Mouse (Mus musculus) lung, postnatal 0 days (tissue): Measurements from ENCODE around the gene Emc7. TPM values are rescaled to one million over a fixed set of nuclear protein-coding genes. Genes with fewer than 3 reads are reported as not detected.

Experiments used
- ATAC-seq: fragments of 200-750 bp; cut with Nextera tagmentation; 2 replicates; pipeline ENCODE4 v1.8.0; 2017; ENCODE audit warnings: moderate library complexity
- DNase-seq: peaks from one replicate; pipeline ENCODE4 v3.0.0-alpha.2; 2016; ENCODE audit warnings: low spot score
- H3K27ac ChIP-seq: fragments of 300-500 bp; sonication (generic); 2 replicates; pipeline ENCODE4 v1.5.1; 2014; ENCODE audit warnings: antibody characterized with exemption, mild to moderate bottlenecking, low read length, mixed read lengths
- H3K27me3 ChIP-seq: fragments of 300-500 bp; sonication (generic); replicated peaks from 2 replicates; pipeline ENCODE4 v1.6.1; 2014; ENCODE audit warnings: low read length, mixed read lengths; ENCODE audit not compliant: insufficient read depth
- H3K36me3 ChIP-seq: fragments of 300-500 bp; sonication (generic); 2 replicates; pipeline ENCODE4 v1.6.1; 2014; ENCODE audit warnings: low read length, mixed read lengths; ENCODE audit not compliant: insufficient read depth
- H3K4me1 ChIP-seq: fragments of 300-500 bp; sonication (generic); 2 replicates; pipeline ENCODE4 v1.6.1; 2014; ENCODE audit warnings: antibody characterized with exemption, low read depth, low read length, mixed read lengths; ENCODE audit not compliant: insufficient read depth
- H3K4me2 ChIP-seq: fragments of 300-500 bp; sonication (generic); replicated peaks from 2 replicates; pipeline ENCODE4 v1.6.1; 2014; ENCODE audit warnings: low read depth, mild to moderate bottlenecking, low read length, moderate library complexity, mixed read lengths
- H3K4me3 ChIP-seq: fragments of 300-500 bp; sonication (generic); 2 replicates; pipeline ENCODE4 v1.5.1; 2014; ENCODE audit warnings: low read depth, low read length
- H3K9ac ChIP-seq: fragments of 300-500 bp; sonication (generic); replicated peaks from 2 replicates; pipeline ENCODE4 v1.6.1; 2014; ENCODE audit warnings: low read depth, mild to moderate bottlenecking
- H3K9me3 ChIP-seq: fragments of 300-500 bp; sonication (generic); 2 replicates; pipeline ENCODE4 v1.6.1; 2016; ENCODE audit warnings: low read length, mixed read lengths
- CTCF ChIP-seq: IDR thresholded peaks from 2 replicates; pipeline ENCODE4 v1.5.1; 2016; ENCODE audit warnings: antibody characterized with exemption, mild to moderate bottlenecking
- EP300 ChIP-seq: IDR thresholded peaks from 2 replicates; pipeline ENCODE4 v1.6.1; 2016; ENCODE audit warnings: antibody characterized with exemption, mild to moderate bottlenecking, control low read depth
- WGBS: fragments of 180-500 bp; shearing (Covaris S2); extraction: QIAGEN DNeasy Blood & Tissue Kit; methylation state at CpG from one replicate; pipeline ENCODE4 v1.1.7; 2014; 5-methylcytosine and 5-hydroxymethylcytosine counted together
- polyA plus RNA-seq: library from polyadenylated mRNA; unstranded; fragments of >200 nt; fragmentation: Nextera tagmentation; extraction: Ambion mirVana; gene quantifications from 2 replicates; pipeline ENCODE4 v1.2.1, GENCODE M21; 2015

Emc7 gene
- polyA plus RNA-seq, 1 experiment from 2014 or later: 31.6 TPM

DNA sequence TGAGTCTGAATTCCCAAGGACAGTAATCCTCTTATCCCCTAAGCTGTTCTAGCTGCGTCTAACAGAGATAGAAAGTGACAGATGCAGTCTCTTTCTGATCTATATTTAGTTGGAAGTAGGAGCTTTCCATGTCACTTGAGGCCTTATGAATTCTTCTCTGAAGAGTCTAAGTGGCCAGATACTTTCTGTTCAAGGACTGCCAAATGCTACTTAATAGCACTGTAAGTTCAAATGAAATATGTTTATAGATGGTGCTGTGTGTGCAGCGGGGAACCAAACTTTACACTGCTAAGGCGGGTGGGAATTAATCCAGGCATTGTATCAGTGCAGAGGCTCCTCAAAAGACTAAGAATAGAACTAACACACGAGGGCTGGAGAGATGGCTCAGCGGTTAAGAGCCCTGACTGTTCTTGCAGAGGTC is 16.2 kb downstream of the Emc7 start:
- no peak overlapping the region for H3K27ac ChIP-seq
- peaks cover 9% of the 10 kb centered on the region; the same call in 1 of the 2 replicates for H3K36me3 ChIP-seq
- H3K4me2 ChIP-seq: no peak overlapping the region
- H3K4me3 ChIP-seq: no peak overlapping the region
- H3K27me3 ChIP-seq: no peaks in the 10 kb centered on the region
- ATAC-seq (no peak), DNase-seq (no peak)
- H3K9ac ChIP-seq: no peak overlapping the region
- 69% methylated on average over 5 of the region's 5 CpGs for WGBS
- 0 out of 2 replicates have a peak, but pooled peaks cover 1% of the 10 kb centered on the region for H3K4me1 ChIP-seq
- H3K9me3 ChIP-seq: no peaks in the 10 kb centered on the region
- TF ChIP-seq CTCF (no peak), EP300 (no peak)

- H3K9me3 ChIP-seq: no peaks in the 10 kb centered on the region
- DNase-seq (no peak), ATAC-seq (no peak)
- no peak overlapping the region for H3K4me2 ChIP-seq
- no peak overlapping the region for H3K4me3 ChIP-seq
- H3K27me3 ChIP-seq: no peaks in the 10 kb centered on the region
- peaks cover 7% of the 10 kb centered on the region; the same call in 1 of the 2 replicates for H3K36me3 ChIP-seq
- TF ChIP-seq EP300 (no peak), CTCF (no peak)
- no peak overlapping the region for H3K27ac ChIP-seq
- H3K9ac ChIP-seq: no peak overlapping the region
- 88% methylated on average over 2 of the region's 2 CpGs for WGBS
- H3K4me1 ChIP-seq: peaks cover 7% of the 10 kb centered on the region; the same call in 1 of the 2 replicates
These were observed 17.3 kb downstream of the Emc7 start for GRCm38 (mm10) chr2:112472076-112472475.

- H3K9me3 ChIP-seq: no peaks in the 10 kb centered on the region
- peak; percentile 77 for ATAC-seq
- H3K27ac ChIP-seq: peak overlapping the region; percentile 60; the same call in 1 of the 2 replicates
- TF ChIP-seq CTCF: no peak
- TF ChIP-seq EP300: no peak
- H3K27me3 ChIP-seq: no peaks in the 10 kb centered on the region
- H3K4me1 ChIP-seq: peaks cover 7% of the 10 kb centered on the region; the same call in 1 of the 2 replicates
- H3K9ac ChIP-seq: no peak overlapping the region
- H3K4me3 ChIP-seq: no peak overlapping the region
- peak; percentile 78 for DNase-seq
- WGBS: 23% methylated on average over 5 of the region's 5 CpGs
- no peaks in the 10 kb centered on the region for H3K36me3 ChIP-seq
- no peak overlapping the region for H3K4me2 ChIP-seq
These were observed 20.4 kb downstream of the Emc7 start for GRCm38 (mm10) chr2:112474997-112475724.

DNA sequence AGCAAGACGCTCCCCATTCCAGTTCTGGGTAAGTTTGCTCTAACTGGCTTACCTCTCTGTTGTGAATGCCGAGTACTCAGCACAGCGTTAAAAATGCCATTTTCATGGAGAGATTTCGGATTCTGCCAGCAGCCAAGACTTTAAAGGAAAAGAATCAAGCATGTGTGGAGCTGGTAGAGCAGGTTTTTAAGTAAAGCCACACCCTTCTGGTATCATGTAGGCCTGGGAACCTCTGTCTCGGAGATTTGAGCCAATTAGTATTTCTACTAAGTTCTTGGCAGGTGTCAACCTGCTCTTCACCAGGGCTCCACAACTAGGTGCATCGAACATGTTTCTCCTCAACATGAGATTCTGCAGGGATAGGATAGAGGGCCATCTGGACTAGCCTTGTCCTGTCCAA is 21.8 kb downstream of the Emc7 start:
- no peaks in the 10 kb centered on the region for H3K36me3 ChIP-seq
- TF ChIP-seq CTCF (no peak), EP300 (no peak)
- no peak overlapping the region for H3K4me3 ChIP-seq
- 0 out of 2 replicates have a peak overlapping the region, but pooled peaks have one; percentile 28 for H3K27ac ChIP-seq
- ATAC-seq: peak; percentile 31; the same call in 1 of the 2 replicates
- H3K9ac ChIP-seq: no peak overlapping the region
- no peak overlapping the region for H3K4me2 ChIP-seq
- H3K9me3 ChIP-seq: no peaks in the 10 kb centered on the region
- no peaks in the 10 kb centered on the region for H3K27me3 ChIP-seq
- 52% methylated on average over 6 of the region's 6 CpGs for WGBS
- peaks cover 7% of the 10 kb centered on the region; the same call in 1 of the 2 replicates for H3K4me1 ChIP-seq
- DNase-seq: peak; percentile 41

DNA sequence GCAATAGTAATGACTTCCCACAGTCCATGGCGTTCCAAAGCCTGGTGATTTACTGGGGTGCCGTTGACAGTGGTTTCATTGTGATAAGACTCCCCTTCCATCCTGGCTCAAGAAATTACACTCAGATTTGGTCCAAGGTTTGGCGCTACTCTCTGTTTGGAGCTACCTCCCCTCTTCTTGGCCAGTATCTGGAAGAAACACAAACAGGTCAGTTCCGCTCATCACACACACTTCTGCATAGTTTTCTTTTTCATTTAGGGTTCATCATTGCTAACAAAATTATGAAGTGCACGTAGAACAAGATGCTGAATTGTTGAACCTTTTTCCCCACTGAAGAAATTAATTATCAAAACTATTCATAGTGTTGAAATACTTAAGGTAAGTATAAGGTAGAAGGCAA is 25.9 kb downstream of the Emc7 start, which contains the start of gene Chrm5:
Gene Chrm5 (minus strand): TSS at position 101 of the 400 bp plus-strand sequence.
- Histone ChIP-seq H3K27me3 (no peaks in the 10 kb centered on the region), H3K27ac (no peak within 1 kb of the TSS), H3K4me1 (peaks cover 7% of the 10 kb centered on the region; the same call in 1 of the 2 replicates), H3K4me2 (no peak within 1 kb of the TSS), H3K9ac (no peak within 1 kb of the TSS), H3K9me3 (no peaks in the 10 kb centered on the region), H3K36me3 (no peaks in the 10 kb centered on the region), H3K4me3 (no peak within 1 kb of the TSS)
- no peak for DNase-seq
- TF ChIP-seq EP300: no peak
- TF ChIP-seq CTCF: no peak
- WGBS: 84% methylated on average over 5 of the region's 5 CpGs
- ATAC-seq: no peak

GRCm38 (mm10) chr2:112481564-112481963 is 26.8 kb downstream of the Emc7 start:
- Histone ChIP-seq H3K4me3 (no peak overlapping the region), H3K27ac (no peak overlapping the region), H3K36me3 (no peaks in the 10 kb centered on the region), H3K4me1 (no peaks in the 10 kb centered on the region), H3K9ac (no peak overlapping the region), H3K27me3 (no peaks in the 10 kb centered on the region), H3K4me2 (no peak overlapping the region), H3K9me3 (no peaks in the 10 kb centered on the region)
- ATAC-seq: peak; percentile 29
- TF ChIP-seq CTCF (peak; percentile 75), EP300 (no peak)
- 3% methylated on average over 2 of the region's 2 CpGs for WGBS
- DNase-seq: peak; percentile 72
